Mouse (Mus musculus) liver, adult 2 months (tissue): ENCODE measurements around the gene Igsf10. TPM values are rescaled to one million over a fixed set of nuclear protein-coding genes. Genes with fewer than 3 reads are reported as not detected.

Experiments
- DNase-seq: peaks from one replicate; pipeline ENCODE4 v3.0.0-alpha.2; 2011; ENCODE audit warnings: low read depth, low spot score; ENCODE audit errors: extremely low read depth
- H3K27ac ChIP-seq: fragments of 200-500 bp; replicated peaks from 2 replicates; pipeline ENCODE4 v1.5.1; 2012; ENCODE audit warnings: low read depth, mild to moderate bottlenecking, control low read depth, inconsistent platforms, low read length; ENCODE audit not compliant: insufficient read depth
- H3K27me3 ChIP-seq: fragments of 200-500 bp; 2 replicates; pipeline ENCODE4 v1.6.1; 2012; ENCODE audit warnings: mild to moderate bottlenecking, moderate library complexity, low read length, inconsistent platforms; ENCODE audit not compliant: control insufficient read depth, insufficient read depth
- H3K36me3 ChIP-seq: fragments of 200-500 bp; 2 replicates; pipeline ENCODE4 v1.6.1; 2012; ENCODE audit warnings: low read length, inconsistent platforms; ENCODE audit not compliant: control insufficient read depth, insufficient read depth
- H3K4me1 ChIP-seq: fragments of 200-500 bp; 2 replicates; pipeline ENCODE4 v1.6.1; 2011; ENCODE audit warnings: low read length; ENCODE audit not compliant: control insufficient read depth, insufficient read depth
- H3K4me3 ChIP-seq: fragments of 200-500 bp; 2 replicates; pipeline ENCODE4 v1.5.1; 2011; ENCODE audit warnings: low read depth, mild to moderate bottlenecking, control low read depth, low read length, moderate library complexity; ENCODE audit not compliant: insufficient read depth
- H3K79me2 ChIP-seq: fragments of 200-500 bp; 2 replicates; pipeline ENCODE4 v1.6.1; 2012; ENCODE audit warnings: inconsistent platforms, mild to moderate bottlenecking, low read length, moderate library complexity; ENCODE audit not compliant: control insufficient read depth, insufficient read depth
- H3K9ac ChIP-seq: fragments of 200-500 bp; 2 replicates; pipeline ENCODE4 v1.6.1; 2012; ENCODE audit warnings: low read depth, mild to moderate bottlenecking, control low read depth, inconsistent platforms, low read length
- CTCF ChIP-seq: fragments of 200-500 bp; IDR thresholded peaks from 2 replicates; pipeline ENCODE4 v1.5.1; 2011; ENCODE audit warnings: low read depth, low read length, control low read depth
- POLR2A ChIP-seq: fragments of 200-500 bp; IDR thresholded peaks from 2 replicates; pipeline ENCODE4 v1.6.1; 2011; ENCODE audit warnings: low read length, control low read depth; ENCODE audit not compliant: insufficient read depth; ENCODE audit errors: extremely low read depth
- WGBS: fragments of 180-500 bp; shearing (Covaris S2); methylation state at CpG from one replicate; pipeline ENCODE4 v1.1.7; 2018; 5-methylcytosine and 5-hydroxymethylcytosine counted together
- polyA plus RNA-seq: library from polyadenylated mRNA; depleted of rRNA; stranded (reverse); fragments of >200 nt; gene quantifications from 2 replicates; pipeline ENCODE4 v1.2.3, GENCODE M21; 2012
- total RNA-seq: library from RNA; depleted of rRNA; stranded (reverse); fragments of >200 nt; gene quantifications from 2 replicates; pipeline ENCODE4 v1.2.3, GENCODE M21; 2014

Gene Igsf10
- total and polyA plus RNA-seq, 2 experiments, result 0.23 to 0.65 TPM

GRCm38 (mm10) chr3:59360102-59360501, 15.9 kb upstream of the Igsf10 start:
- no peak for DNase-seq
- Histone ChIP-seq H3K36me3 (no peaks in the 10 kb centered on the region), H3K27me3 (no peaks in the 10 kb centered on the region), H3K27ac (no peak overlapping the region), H3K9ac (no peak overlapping the region), H3K79me2 (no peaks in the 10 kb centered on the region), H3K4me1 (no peaks in the 10 kb centered on the region), H3K4me3 (no peak overlapping the region)
- TF ChIP-seq CTCF (no peak), POLR2A (no peak)

- no peak overlapping the region for H3K9ac ChIP-seq
- no peaks in the 10 kb centered on the region for H3K36me3 ChIP-seq
- TF ChIP-seq CTCF, result no peak
- TF ChIP-seq POLR2A, result no peak
- 85% methylated on average over 3 of the region's 3 CpGs for WGBS
- H3K79me2 ChIP-seq, result no peaks in the 10 kb centered on the region
- no peak overlapping the region for H3K4me3 ChIP-seq
- DNase-seq, result no peak
- H3K4me1 ChIP-seq, result no peaks in the 10 kb centered on the region
- no peak overlapping the region for H3K27ac ChIP-seq
- no peaks in the 10 kb centered on the region for H3K27me3 ChIP-seq
Observed at GRCm38 (mm10) chr3:59354156-59354555, 10.0 kb upstream of the Igsf10 start.

- Histone ChIP-seq H3K36me3 (no peaks in the 10 kb centered on the region), H3K4me3 (no peak overlapping the region), H3K79me2 (no peaks in the 10 kb centered on the region), H3K9ac (no peak overlapping the region), H3K27ac (no peak overlapping the region), H3K4me1 (no peaks in the 10 kb centered on the region), H3K27me3 (no peaks in the 10 kb centered on the region)
- no peak for DNase-seq
- TF ChIP-seq POLR2A (no peak), CTCF (no peak)
Observed at GRCm38 (mm10) chr3:59351768-59352167, 7.6 kb upstream of the Igsf10 start.

GRCm38 (mm10) chr3:59343026-59343425, 1.2 kb downstream of the Igsf10 start:
- Histone ChIP-seq H3K27ac (no peak overlapping the region), H3K4me3 (no peak overlapping the region), H3K4me1 (peaks cover 5% of the 10 kb centered on the region), H3K9ac (no peak overlapping the region), H3K36me3 (no peaks in the 10 kb centered on the region), H3K27me3 (no peaks in the 10 kb centered on the region), H3K79me2 (no peaks in the 10 kb centered on the region)
- WGBS, result 73% methylated on average over 4 of the region's 4 CpGs
- peak; percentile 52 for DNase-seq
- no peak for TF ChIP-seq POLR2A
- no peak for TF ChIP-seq CTCF

- no peak overlapping the region for H3K27ac ChIP-seq
- 75% methylated on average over 11 of the region's 11 CpGs for WGBS
- H3K36me3 ChIP-seq, result no peaks in the 10 kb centered on the region
- DNase-seq, result no peak
- no peaks in the 10 kb centered on the region for H3K27me3 ChIP-seq
- TF ChIP-seq POLR2A, result no peak
- TF ChIP-seq CTCF, result no peak
- peaks cover 5% of the 10 kb centered on the region for H3K4me1 ChIP-seq
- no peaks in the 10 kb centered on the region for H3K79me2 ChIP-seq
- no peak overlapping the region for H3K9ac ChIP-seq
- no peak overlapping the region for H3K4me3 ChIP-seq
Observed at GRCm38 (mm10) chr3:59341647-59342427, 2.4 kb downstream of the Igsf10 start.

- WGBS, result 93% methylated on average over 2 of the region's 2 CpGs
- Histone ChIP-seq H3K9ac (no peak overlapping the region), H3K36me3 (no peaks in the 10 kb centered on the region), H3K27me3 (no peaks in the 10 kb centered on the region), H3K4me1 (no peaks in the 10 kb centered on the region), H3K79me2 (no peaks in the 10 kb centered on the region), H3K27ac (no peak overlapping the region), H3K4me3 (no peak overlapping the region)
- DNase-seq, result no peak
- no peak for TF ChIP-seq CTCF
- TF ChIP-seq POLR2A, result no peak
Observed at GRCm38 (mm10) chr3:59328526-59328925, 15.7 kb downstream of the Igsf10 start.
